Mouse (Mus musculus) layer of hippocampus, postnatal 25 days (tissue): Measurements from ENCODE around the gene Lilrb4a. TPM values are rescaled to one million over a fixed set of nuclear protein-coding genes. Genes with fewer than 3 reads are reported as not detected.
"Not testable (repeated sequence)": the region's sequence is repeated elsewhere in the genome, so short reads cannot be mapped to it uniquely, and the experiment has no call there.

ENCODE experiments used
- DNase-seq, 2 experiments: peaks; one replicate each; pipeline ENCODE4 v3.0.0; 2022; ENCODE audit warnings: mixed read lengths in 2 of 2, low spot score in 1 of 2; ENCODE audit errors: extremely low spot score in 1 of 2
- total RNA-seq, 2 experiments: library from RNA; stranded (reverse); gene quantifications; 2 replicates each; pipeline ENCODE4 v1.2.3; 2021

Lilrb4a gene
- under 1 TPM; 0.22 to 0.26 TPM for total RNA-seq

DNA sequence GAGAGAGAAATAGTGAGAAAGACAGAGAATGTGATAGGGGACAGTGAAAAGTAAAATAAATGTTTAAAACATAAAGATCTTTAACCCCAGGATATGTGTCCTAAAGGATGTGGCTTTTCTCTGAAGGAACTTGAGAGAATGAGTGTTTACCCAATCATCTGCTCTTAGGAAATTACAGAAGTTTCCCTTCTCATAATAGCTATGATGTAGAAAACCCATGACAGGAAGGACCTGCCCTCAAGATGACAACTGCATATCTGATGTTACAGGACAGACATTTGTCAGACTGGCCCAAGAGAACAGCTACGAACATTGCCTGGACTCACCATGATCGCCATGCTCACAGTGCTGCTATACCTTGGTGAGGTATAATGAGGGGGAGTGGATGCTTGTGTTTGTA, at the start of gene Lilrb4a:
Gene Lilrb4a (plus strand): TSS at position 266 of the 400 bp plus-strand sequence.
- DNase-seq, result not testable (repeated sequence)

DNA sequence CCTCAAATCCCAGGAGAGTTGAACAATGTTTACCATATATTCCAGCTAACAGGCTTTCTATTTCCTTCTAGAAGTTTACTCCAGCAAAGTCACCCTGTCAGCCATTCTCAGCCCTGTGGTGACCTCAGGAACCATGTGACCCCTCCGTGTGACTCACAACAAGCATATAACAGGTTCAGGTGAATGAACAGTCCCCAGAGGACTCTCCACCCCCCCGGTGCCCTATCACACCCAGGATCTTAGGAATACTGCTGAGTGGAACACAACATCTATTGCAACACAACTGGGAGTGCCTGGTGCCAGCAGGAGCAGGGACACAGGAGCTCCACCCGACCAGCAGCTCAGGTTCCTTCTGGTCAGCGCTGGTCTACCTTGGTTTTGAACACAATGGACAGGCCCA, 39.1 kb upstream of the Lilrb4a start:
- DNase-seq, result no peak

DNA sequence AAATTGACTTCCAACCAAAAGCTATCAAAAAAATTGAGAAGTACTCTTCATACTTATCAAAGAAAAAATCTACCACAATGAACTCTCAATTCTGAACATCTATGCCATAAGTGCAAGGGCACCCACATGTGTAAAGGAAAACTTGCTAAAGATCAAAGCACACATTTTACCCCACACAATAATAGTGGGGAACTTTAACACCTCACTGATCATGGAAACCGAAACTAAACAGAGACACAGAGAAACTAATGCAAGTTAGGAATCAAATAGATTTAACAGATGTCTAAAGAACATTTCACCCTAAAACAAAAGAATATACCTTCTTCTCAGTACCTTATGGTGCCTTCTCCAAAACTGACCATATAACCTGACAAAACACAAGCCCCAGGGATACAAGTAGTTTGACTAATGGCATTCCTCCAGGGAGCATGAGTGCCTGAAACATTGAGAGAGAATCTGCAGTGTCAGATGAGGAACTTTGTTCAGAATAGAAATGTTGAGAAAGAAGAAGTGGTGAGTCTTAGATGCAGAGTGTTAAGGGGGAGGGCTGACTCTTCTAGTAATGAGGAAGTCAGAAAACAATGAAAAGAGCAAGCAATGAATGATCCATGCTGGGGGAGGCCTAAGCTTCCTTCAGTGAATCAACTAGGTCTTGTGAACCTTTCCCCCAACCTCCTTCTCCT, 37.0 kb upstream of the Lilrb4a start:
- no peak for DNase-seq

DNA sequence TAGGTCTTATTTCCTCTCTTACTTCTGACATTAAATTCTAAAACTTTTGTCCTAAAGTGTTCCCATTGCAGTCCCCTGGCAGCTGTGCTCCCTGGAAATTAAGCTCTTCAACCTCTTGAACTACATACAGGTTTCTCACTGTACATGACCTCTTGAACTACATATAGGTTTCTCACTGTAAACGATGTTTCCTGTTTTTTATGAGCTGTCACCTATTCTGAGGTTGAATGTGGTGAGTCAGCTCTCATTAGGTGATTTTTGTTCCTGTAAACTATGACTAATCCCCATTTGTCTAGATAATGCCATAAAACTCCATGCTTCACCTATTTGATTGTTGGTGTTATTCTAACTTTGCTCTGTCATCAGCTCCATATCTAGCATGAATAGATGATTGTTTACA, 36.4 kb upstream of the Lilrb4a start:
- DNase-seq, result no peak

DNA sequence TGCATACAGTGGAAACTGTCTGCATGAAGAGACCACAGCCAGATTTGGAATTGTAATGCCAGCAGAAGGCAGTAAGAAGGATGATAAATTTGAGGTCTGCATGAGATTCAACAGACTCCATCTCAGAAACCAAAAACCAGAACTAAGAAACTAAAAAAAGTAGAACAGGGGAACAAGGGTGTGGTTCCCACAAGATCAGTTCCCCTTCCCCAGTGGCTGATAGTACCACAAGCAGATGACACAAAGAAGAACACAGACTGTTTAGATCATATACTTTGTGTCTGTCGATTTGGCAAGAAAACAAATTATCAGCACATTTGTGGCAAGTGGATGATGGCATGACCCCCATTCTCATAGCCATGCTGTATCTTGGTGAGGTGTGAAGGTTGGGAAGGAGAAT, 35.0 kb upstream of the Lilrb4a start:
- DNase-seq, result no peak

DNA sequence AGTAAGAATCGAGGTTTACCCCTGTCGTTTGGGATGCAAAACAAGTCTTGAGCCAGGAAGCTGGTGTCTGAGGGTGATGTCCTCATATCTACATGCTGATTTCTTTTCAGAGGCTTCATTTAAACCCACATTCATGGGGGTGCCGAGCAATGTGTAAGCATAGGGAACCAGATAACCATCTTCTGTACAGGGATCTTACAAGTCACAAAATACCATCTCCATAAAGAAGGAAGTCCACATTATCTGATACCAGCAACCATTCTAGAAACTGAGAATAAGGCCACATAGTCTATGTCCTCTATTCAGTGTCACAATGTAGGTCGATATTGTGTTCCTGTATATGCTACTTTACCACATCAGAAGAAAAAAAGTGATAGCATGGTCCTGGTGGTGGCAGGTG, 34.4 kb upstream of the Lilrb4a start:
- DNase-seq, result no peak

DNA sequence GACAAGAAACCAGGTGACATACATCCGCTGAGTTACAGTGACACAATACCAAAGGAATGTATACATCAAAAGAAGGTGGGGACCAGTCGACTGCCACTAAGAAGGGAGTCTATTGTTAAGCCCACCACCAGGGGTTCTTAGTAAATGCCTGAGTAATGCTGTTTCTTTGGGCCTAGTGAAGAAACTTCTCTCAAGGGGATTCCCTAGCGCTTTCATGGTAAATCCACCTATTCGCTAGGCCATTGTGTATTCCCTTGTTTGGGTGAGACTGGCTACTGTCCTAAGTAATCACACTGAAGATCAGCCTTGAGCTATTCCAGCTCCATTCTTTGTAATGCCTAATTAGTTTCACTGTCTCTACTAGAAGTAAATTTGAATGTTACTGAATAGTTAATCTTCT, 27.0 kb upstream of the Lilrb4a start:
- DNase-seq, result not testable (repeated sequence)

DNA sequence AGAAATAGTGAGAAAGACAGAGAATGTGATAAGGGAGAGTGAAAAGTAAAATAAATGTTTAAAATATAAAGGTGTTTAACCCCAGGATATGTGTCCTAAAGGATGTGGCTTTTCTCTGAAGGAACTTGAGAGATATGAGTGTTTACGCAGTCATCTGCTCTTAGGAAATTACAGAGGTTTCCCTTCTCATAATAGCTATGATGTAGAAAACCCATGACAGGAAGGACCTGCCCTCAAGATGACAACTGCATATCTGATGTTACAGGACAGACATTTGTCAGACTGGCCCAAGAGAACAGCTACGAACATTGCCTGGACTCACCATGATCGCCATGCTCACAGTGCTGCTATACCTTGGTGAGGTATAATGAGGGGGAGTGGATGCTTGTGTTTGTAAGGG, 10.4 kb upstream of the Lilrb4a start, which contains the start of the genes Gm49339 and Lilr4b:
Gene Gm49339 (plus strand): TSS at position 216 of the 400 bp plus-strand sequence.
Gene Lilr4b (plus strand): TSS at position 236 of the 400 bp plus-strand sequence.
- not testable (repeated sequence) for DNase-seq

DNA sequence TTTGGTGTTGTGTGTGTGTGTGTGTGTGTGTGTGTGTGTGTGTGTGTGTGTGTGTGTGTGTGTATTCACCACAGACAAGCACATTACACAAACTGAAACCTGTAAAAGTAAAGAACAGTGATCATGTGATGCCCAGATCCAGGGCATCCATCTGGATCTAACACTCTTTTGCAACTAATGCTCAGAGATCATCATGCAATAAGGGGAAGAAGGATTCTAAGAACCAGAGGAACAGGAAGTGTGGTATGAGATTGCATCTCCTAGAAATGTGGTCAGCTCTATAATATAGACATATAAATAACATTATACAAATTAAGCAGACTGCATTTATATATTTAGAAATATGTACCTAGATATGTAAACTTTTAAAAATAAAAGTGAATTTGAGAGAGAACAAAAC, 29.3 kb downstream of the Lilrb4a start:
- no peak for DNase-seq

DNA sequence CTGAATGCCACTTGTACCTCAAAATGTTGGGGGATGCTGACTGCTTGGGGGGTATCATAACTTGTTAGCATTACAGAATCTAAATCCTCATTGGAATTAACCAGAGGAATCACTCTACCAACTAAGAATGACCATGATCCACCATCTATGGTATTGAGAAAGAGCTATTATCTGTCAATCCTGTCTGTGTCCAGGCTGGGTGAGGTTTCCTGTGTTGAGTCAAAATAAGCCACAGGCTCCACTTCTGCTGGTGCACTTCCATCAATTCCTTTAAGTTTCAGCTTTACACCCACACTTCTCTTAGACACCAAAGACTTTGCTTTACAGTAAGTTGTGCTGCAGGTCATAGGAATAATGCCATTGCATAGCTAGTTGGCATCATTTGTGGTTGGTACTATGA, 30.7 kb downstream of the Lilrb4a start:
- DNase-seq, result no peak

DNA sequence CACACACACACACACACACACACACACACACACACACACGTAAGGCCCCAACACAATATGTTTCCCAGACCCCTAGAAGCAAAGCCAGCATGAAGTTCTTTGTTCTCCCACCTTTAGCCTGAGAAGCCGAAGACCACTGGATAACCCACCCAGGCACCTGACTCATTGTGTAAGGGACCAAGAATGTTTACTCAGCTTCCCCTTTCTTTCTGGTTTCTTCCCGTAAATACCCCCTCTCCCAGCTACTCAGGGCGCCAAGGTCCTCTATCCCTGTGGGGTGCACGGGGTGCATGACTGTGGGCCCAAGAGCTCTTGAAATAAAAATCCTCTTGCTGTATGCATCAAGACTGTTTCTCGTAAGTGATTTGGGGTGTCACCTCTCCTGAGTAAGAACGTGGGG, 35.3 kb downstream of the Lilrb4a start:
- DNase-seq, result no peak

DNA sequence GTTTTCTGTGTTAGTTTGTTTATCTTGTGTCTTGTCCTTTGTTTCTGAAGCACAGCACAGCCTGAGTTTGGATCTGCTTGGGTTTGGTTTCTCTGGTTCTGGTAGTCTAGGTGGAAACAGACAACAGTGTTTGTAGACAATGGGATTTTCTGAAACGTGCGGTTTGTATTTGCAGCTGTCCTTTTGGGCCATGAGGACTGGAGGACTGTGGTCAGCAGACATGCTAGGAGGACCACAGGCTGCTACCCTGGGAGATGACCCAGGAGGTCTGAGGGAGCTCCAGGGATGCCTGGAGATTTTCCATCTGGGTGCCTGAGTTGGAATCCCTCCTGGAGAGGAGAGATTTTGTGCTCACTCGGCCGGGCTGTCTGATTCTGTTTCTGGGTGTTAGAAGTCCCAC, 35.9 kb downstream of the Lilrb4a start:
- DNase-seq, result no peak

DNA sequence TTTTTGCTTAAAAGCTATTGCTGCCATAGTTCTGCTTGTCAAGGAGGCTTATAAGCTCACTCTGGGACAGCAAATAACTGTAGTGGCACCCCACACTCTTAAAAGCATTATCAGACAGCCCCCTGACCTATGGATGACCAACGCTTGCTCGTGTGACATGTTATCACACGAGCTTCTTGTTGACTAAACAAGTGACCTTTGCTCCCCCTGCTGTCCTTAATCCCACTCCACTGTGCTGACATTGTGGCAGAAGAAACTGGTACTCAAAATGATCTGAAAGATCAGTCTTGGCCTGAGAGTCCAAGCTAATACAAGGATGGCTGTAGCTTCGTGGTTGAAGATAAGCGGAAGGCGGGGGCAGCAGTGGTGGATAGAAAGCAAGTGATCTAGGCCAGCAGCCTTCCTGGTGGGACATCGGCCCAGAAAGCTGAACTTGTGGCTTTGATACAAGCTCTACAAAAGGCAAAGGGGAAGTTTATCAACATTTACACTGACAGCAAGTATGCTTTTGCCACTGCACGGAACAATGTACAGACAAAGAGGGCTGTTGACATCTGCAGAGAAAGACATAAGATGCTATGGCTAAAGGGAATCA, 38.2 kb downstream of the Lilrb4a start:
- no peak for DNase-seq

DNA sequence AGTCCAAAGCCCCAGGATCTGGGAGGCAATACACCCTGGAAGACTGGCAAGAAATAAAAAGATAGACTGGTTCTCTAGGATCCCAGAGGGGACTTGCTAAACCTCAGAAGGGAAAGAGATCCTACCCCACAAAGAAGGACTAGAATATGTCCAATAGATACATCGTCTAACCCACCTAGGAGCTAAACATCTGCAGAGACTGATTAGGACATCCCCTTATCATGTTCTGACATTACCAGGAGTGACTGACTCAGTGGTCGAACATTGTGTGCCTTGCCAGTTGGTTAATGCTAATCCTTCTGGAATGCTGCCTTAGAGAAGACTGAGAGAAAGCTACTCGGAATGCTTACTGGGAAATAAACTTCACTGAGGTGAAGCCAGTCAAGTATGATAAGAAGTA, 38.7 kb downstream of the Lilrb4a start:
- no peak for DNase-seq

DNA sequence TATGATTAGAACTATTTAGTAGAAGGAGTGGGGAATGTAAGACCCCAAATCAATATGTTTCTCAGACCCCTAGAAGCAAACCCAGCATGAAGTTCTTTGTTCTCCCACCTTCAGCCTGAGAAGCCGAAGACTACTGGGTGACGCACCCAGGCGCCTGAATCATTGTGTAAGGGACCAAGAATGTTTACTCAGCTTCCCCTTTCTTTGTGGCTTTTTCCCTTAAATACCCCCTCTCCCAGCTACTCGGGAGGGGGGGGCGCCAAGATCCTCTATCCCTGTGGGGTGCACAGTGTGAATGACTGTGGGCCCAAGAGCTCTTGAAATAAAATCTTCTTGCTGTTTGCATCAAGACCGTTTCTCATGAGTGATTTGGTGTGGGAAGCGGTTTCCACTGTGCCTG, 40.1 kb downstream of the Lilrb4a start:
- DNase-seq, result no peak

Other genes starting within 250 kb of the Lilrb4a start
- not detected for gene Gm49339, start 10.3 kb upstream of the Lilrb4a start, total RNA-seq
- not detected for gene Lilr4b, start 10.3 kb upstream of the Lilrb4a start, total RNA-seq
- gene Fam162b, start 99.6 kb downstream of the Lilrb4a start, total RNA-seq, result not detected
- not detected for gene Gprc6a, start 140.5 kb downstream of the Lilrb4a start, total RNA-seq
- not detected for gene Rfx6, start 186.8 kb downstream of the Lilrb4a start, total RNA-seq